Mouse (Mus musculus) ES-E14 (cell line): ENCODE data around the gene Atp1b2.

Experiments used
- CHD2 ChIP-seq: IDR thresholded peaks from 2 replicates; pipeline ENCODE4 v1.6.1; 2014; ENCODE audit warnings: mild to moderate bottlenecking, low read depth, low read length, inconsistent platforms
- MAFK ChIP-seq: IDR thresholded peaks from 2 replicates; pipeline ENCODE4 v1.6.1; 2014; ENCODE audit warnings: mild to moderate bottlenecking, low read depth, low read length, inconsistent platforms; ENCODE audit not compliant: insufficient read depth
- ZC3H11A ChIP-seq: IDR thresholded peaks from 2 replicates; pipeline ENCODE4 v1.6.1; 2012; ENCODE audit warnings: low read depth, mild to moderate bottlenecking, inconsistent platforms, low read length, borderline replicate concordance
- ZNF384 ChIP-seq: IDR thresholded peaks from 2 replicates; pipeline ENCODE4 v1.6.1; 2012; ENCODE audit warnings: low read depth, low read length, inconsistent platforms

- TF ChIP-seq CHD2: no peak
- no peak for TF ChIP-seq ZC3H11A
- TF ChIP-seq ZNF384: no peak
- TF ChIP-seq MAFK: no peak
Measured at GRCm38 (mm10) chr11:69603516-69603915, 2.2 kb downstream of the Atp1b2 start.
